Mouse (Mus musculus) cerebellum, adult 9-10 months (tissue): Measurements from ENCODE around the gene Lrrfip2.

Experiments
- DNase-seq: peaks from one replicate; pipeline ENCODE4 v3.0.0; 2022

Lrrfip2 gene

GRCm38 (mm10) chr9:111174071-111174470, 56.7 kb downstream of the Lrrfip2 start:
- no peak for DNase-seq

GRCm38 (mm10) chr9:111178971-111179370, 61.6 kb downstream of the Lrrfip2 start:
- no peak for DNase-seq

- peak; percentile 13 for DNase-seq
Observed at GRCm38 (mm10) chr9:111182176-111182575, 64.8 kb downstream of the Lrrfip2 start.

GRCm38 (mm10) chr9:111184929-111185328, 67.5 kb downstream of the Lrrfip2 start:
- DNase-seq: no peak

- no peak for DNase-seq
Observed at GRCm38 (mm10) chr9:111186861-111187260, 69.5 kb downstream of the Lrrfip2 start.

- DNase-seq: no peak
Observed at GRCm38 (mm10) chr9:111188731-111189130, 71.3 kb downstream of the Lrrfip2 start.

- no peak for DNase-seq
Observed at GRCm38 (mm10) chr9:111193211-111193610, 75.8 kb downstream of the Lrrfip2 start.

GRCm38 (mm10) chr9:111197116-111197515, 79.7 kb downstream of the Lrrfip2 start:
- no peak for DNase-seq

GRCm38 (mm10) chr9:111197712-111198111, 80.3 kb downstream of the Lrrfip2 start:
- DNase-seq: no peak

GRCm38 (mm10) chr9:111198332-111198731, 80.9 kb downstream of the Lrrfip2 start:
- DNase-seq: no peak

GRCm38 (mm10) chr9:111200208-111200607, 82.8 kb downstream of the Lrrfip2 start:
- DNase-seq: no peak

- no peak for DNase-seq
Observed at GRCm38 (mm10) chr9:111204601-111205375, 87.4 kb downstream of the Lrrfip2 start.

GRCm38 (mm10) chr9:111207683-111208082, 90.3 kb downstream of the Lrrfip2 start:
- DNase-seq: no peak

- DNase-seq: no peak
Observed at GRCm38 (mm10) chr9:111208185-111208584, 90.8 kb downstream of the Lrrfip2 start.

GRCm38 (mm10) chr9:111209158-111209699, 91.8 kb downstream of the Lrrfip2 start:
- DNase-seq: no peak

- no peak for DNase-seq
Observed at GRCm38 (mm10) chr9:111210412-111210811, 93.0 kb downstream of the Lrrfip2 start.

GRCm38 (mm10) chr9:111211122-111212041, 94.0 kb downstream of the Lrrfip2 start:
- DNase-seq: no peak

- DNase-seq: no peak
Observed at GRCm38 (mm10) chr9:111213501-111213900, 96.1 kb downstream of the Lrrfip2 start.

GRCm38 (mm10) chr9:111216424-111216823, 99.0 kb downstream of the Lrrfip2 start:
- DNase-seq: no peak

- no peak for DNase-seq
Observed at GRCm38 (mm10) chr9:111220551-111221080, 103.2 kb downstream of the Lrrfip2 start.

- no peak for DNase-seq
Observed at GRCm38 (mm10) chr9:111221580-111221979, 104.2 kb downstream of the Lrrfip2 start.

GRCm38 (mm10) chr9:111223406-111223805, 106.0 kb downstream of the Lrrfip2 start:
- DNase-seq: no peak

GRCm38 (mm10) chr9:111228446-111228845, 111.1 kb downstream of the Lrrfip2 start:
- DNase-seq: no peak
